Mouse (Mus musculus): Measurements from ENCODE around the gene 4930442H23Rik.

GRCm38 (mm10) chr10:81136706-81137231, 46.9 kb downstream of the 4930442H23Rik start:
- TF ChIP-seq CTCF (IDR thresholded peaks at IDR 0.05; ENCODE audit: control insufficient read depth, insufficient read depth, insufficient read length), result no peak
- no peak for TF ChIP-seq CEBPB (IDR thresholded peaks at IDR 0.05; ENCODE audit: low read depth)
- no peak for TF ChIP-seq USF1 (IDR thresholded peaks at IDR 0.05; ENCODE audit: low read depth)
